Mouse (Mus musculus) testis, postnatal 10 days (tissue): Measurements from ENCODE around the gene Slc25a38.
A peak's percentile ranks its signal among the peaks of the same experiment; 100 is the strongest.
"Not testable (repeated sequence)": the region's sequence is repeated elsewhere in the genome, so short reads cannot be mapped to it uniquely, and the experiment has no call there.

Source experiments
- DNase-seq: peaks from one replicate; pipeline ENCODE4 v3.0.0; 2021; ENCODE audit warnings: low spot score

Gene Slc25a38

GRCm38 (mm10) chr9:120101165-120101564 is 9.0 kb upstream of the Slc25a38 start:
- no peak for DNase-seq

GRCm38 (mm10) chr9:120108953-120109352 is 1.2 kb upstream of the Slc25a38 start:
- not testable (repeated sequence) for DNase-seq

GRCm38 (mm10) chr9:120111156-120111945 is 1.2 kb downstream of the Slc25a38 start:
- peak; percentile 32 for DNase-seq

GRCm38 (mm10) chr9:120112472-120112871 is 2.3 kb downstream of the Slc25a38 start:
- DNase-seq: no peak

GRCm38 (mm10) chr9:120113456-120113855 is 3.3 kb downstream of the Slc25a38 start:
- no peak for DNase-seq

GRCm38 (mm10) chr9:120114051-120114788 is 4.0 kb downstream of the Slc25a38 start:
- DNase-seq: peak; percentile 55

GRCm38 (mm10) chr9:120114789-120115151 is 4.6 kb downstream of the Slc25a38 start:
- DNase-seq: no peak

- peak; percentile 37 for DNase-seq
Measured at GRCm38 (mm10) chr9:120115580-120115979, 5.4 kb downstream of the Slc25a38 start.

- no peak for DNase-seq
Measured at GRCm38 (mm10) chr9:120116184-120116624, 6.0 kb downstream of the Slc25a38 start.

- peak; percentile 36 for DNase-seq
Measured at GRCm38 (mm10) chr9:120118212-120118611, 8.0 kb downstream of the Slc25a38 start.

- DNase-seq: no peak
Measured at GRCm38 (mm10) chr9:120120503-120120902, 10.3 kb downstream of the Slc25a38 start.

GRCm38 (mm10) chr9:120126868-120127267 is 16.7 kb downstream of the Slc25a38 start:
- DNase-seq: no peak

GRCm38 (mm10) chr9:120127538-120128251 is 17.5 kb downstream of the Slc25a38 start, which contains the start of gene Rpsa:
Gene Rpsa (plus strand): TSS chr9:120127689.
- peak; percentile 96 for DNase-seq

GRCm38 (mm10) chr9:120129276-120129675 is 19.1 kb downstream of the Slc25a38 start:
- DNase-seq: no peak

- DNase-seq: no peak
Measured at GRCm38 (mm10) chr9:120131784-120132288, 21.7 kb downstream of the Slc25a38 start.

GRCm38 (mm10) chr9:120132980-120133754 is 23.0 kb downstream of the Slc25a38 start:
- DNase-seq: no peak

GRCm38 (mm10) chr9:120133755-120134475 is 23.7 kb downstream of the Slc25a38 start:
- DNase-seq: no peak

- DNase-seq: no peak
Measured at GRCm38 (mm10) chr9:120134529-120135160, 24.5 kb downstream of the Slc25a38 start.

- no peak for DNase-seq
Measured at GRCm38 (mm10) chr9:120135454-120135853, 25.3 kb downstream of the Slc25a38 start.

- peak; percentile 92 for DNase-seq
Measured at GRCm38 (mm10) chr9:120140652-120141051, 30.5 kb downstream of the Slc25a38 start.
